Mouse (Mus musculus) testis, adult 2 months (tissue): ENCODE results near the gene Bcl2. TPM values are rescaled to one million over a fixed set of nuclear protein-coding genes. Genes with fewer than 3 reads are reported as not detected.

Experiments used
- H3K27ac ChIP-seq: fragments of 200-500 bp; 2 replicates; pipeline ENCODE4 v1.5.1; 2012; ENCODE audit warnings: low read depth, low read length; ENCODE audit not compliant: control insufficient read depth, insufficient read depth
- H3K27me3 ChIP-seq: fragments of 200-500 bp; 2 replicates; pipeline ENCODE4 v1.6.1; 2012; ENCODE audit warnings: mild to moderate bottlenecking, low read length, moderate library complexity; ENCODE audit not compliant: control insufficient read depth, insufficient read depth
- H3K36me3 ChIP-seq: fragments of 200-500 bp; 2 replicates; pipeline ENCODE4 v1.6.1; 2012; ENCODE audit warnings: mild to moderate bottlenecking, low read length; ENCODE audit not compliant: control insufficient read depth, insufficient read depth
- H3K4me1 ChIP-seq: fragments of 200-500 bp; 2 replicates; pipeline ENCODE4 v1.6.1; 2012; ENCODE audit warnings: low read length; ENCODE audit not compliant: control insufficient read depth, insufficient read depth
- H3K4me3 ChIP-seq: fragments of 200-500 bp; 2 replicates; pipeline ENCODE4 v1.5.1; 2012; ENCODE audit warnings: low read depth, mild to moderate bottlenecking, low read length, moderate library complexity, mixed read lengths; ENCODE audit not compliant: control insufficient read depth
- CTCF ChIP-seq: fragments of 200-500 bp; IDR thresholded peaks from 2 replicates; pipeline ENCODE4 v1.5.1; 2012; ENCODE audit warnings: low read depth, mild to moderate bottlenecking, inconsistent platforms, low read length, moderate library complexity; ENCODE audit not compliant: control insufficient read depth, insufficient read depth, insufficient replicate concordance
- POLR2A ChIP-seq: fragments of 200-500 bp; IDR thresholded peaks from 2 replicates; pipeline ENCODE4 v1.6.1; 2012; ENCODE audit warnings: low read depth, mild to moderate bottlenecking, inconsistent platforms, low read length, moderate library complexity; ENCODE audit not compliant: control insufficient read depth
- polyA plus RNA-seq: library from polyadenylated mRNA; depleted of rRNA; stranded (reverse); fragments of >200 nt; gene quantifications from 2 replicates; pipeline ENCODE4 v1.2.3, GENCODE M21; 2012; rRNA removed

Gene Bcl2
- polyA plus RNA-seq = 0.11 and 0.12 TPM in 2 replicates

DNA sequence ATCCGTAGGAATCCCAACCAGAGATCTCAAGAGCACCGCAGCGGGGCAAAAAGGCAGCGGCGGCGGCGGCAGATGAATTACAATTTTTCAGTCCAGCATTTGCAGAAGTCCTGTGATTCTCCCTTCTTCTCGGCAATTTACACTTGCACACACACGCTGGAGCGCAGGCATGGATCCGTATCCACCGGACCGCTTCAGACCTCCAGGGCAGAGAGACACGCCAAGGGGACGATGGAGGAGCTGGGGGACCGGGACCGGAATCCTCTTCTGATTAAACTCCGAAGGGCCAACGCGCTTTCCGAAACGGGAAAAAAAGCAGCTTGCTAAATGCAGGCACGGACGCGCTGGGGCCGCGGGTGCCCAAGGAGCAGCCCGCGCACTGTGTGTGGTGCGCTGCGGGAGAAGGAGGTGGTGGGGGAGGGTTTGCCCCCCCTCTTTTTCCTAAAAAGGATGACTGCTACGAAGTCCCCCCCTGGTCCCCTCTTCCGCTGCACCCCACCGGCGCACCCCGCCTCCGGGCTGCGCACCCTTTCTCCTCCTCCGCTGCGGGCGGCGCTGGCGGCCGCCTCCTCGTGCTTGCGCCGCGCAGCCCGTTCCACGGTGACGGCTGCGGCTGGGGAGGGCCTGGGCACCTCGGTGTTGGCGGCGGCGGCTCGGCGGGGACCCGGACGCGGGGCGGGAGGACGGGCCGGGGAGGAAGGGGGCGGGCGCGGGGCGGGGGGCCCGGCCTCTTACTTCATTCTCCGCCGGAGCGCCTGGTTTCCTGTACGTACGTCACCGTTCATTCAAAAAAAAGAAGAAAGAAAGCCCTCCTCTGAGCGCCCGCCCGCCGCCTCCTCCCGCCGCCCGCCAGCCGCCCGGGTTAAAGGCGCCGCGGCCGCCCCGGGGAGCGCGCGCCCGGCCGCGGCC is at the start of gene Bcl2:
TSS of gene Bcl2 (minus strand) at position 654 of the 909 bp plus-strand sequence.
- Histone ChIP-seq H3K4me3 (peak within 1 kb of the TSS; percentile 78), H3K4me1 (peaks cover 8% of the 10 kb centered on the region), H3K36me3 (no peaks in the 10 kb centered on the region), H3K27ac (peak within 1 kb of the TSS; percentile 65), H3K27me3 (no peaks in the 10 kb centered on the region; the same call in 1 of the 2 replicates)
- TF ChIP-seq CTCF = no peak
- no peak for TF ChIP-seq POLR2A

DNA sequence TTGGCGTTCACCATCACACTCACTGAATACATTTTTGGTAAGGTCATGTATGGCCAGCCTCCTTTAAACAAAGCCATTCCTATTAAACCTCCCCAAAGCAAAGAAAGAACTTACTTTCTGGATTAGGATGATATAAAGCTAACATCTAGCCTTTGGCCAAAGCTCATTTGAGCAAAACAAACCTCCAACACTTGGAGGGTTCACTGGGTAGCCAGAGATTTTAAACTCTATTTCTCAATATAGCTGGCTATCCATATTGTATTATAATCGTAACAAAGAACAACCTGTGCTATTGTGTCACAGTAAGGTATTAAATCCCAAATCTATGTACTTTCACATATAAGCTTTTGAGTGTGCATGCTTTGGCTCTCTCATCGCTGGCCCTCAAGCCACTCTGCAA is 46.7 kb upstream of the Bcl2 start:
- no peak for TF ChIP-seq POLR2A
- TF ChIP-seq CTCF = no peak
- no peaks in the 10 kb centered on the region for H3K27me3 ChIP-seq
- H3K4me3 ChIP-seq = no peak overlapping the region
- no peak overlapping the region for H3K27ac ChIP-seq
- no peaks in the 10 kb centered on the region for H3K36me3 ChIP-seq
- H3K4me1 ChIP-seq = peaks cover 7% of the 10 kb centered on the region

DNA sequence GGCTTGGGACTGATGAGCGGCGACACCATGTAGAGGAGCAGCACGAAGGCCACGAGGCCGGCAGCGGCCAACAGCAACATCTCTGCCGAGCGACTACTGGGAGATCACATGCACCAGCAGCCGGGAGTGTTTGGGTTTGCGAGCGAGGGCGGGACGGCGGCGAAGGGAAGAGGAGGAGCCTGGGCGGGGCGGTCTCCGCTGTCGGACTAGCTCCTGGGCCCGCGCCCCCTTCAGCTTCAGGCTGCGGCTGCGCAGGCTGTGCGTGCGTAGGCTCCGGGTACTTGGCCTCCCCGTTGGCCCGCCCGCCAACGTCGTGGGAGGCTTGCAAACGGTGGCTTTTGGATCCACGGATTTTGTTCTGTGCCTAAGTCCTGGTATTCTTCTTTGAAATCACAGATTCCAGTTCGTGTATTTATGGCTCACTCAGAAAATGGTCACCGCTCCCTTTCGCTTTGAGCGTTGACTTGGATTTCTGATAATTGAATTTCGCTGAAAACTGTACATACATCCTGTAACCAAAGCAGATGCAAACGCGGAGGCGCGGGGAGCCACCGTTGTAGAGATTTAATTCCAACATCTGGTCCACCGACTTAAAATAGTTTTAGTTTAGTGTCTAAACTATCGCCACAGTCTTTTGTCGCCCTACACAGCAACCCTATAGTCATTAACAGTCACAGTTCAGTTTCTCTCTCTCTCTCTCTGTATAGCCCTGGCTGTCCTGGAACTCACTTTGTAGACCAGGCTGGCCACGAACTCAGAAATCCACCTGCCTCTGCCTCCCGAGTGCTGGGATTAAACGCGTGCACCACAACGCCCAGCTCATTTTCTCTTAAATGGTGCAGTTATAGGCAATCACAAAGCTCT is 45.7 kb upstream of the Bcl2 start, which contains the start of gene Kdsr:
TSS of gene Kdsr (minus strand) at position 156 of the 864 bp plus-strand sequence.
- peak within 1 kb of the TSS; percentile 81 for H3K27ac ChIP-seq
- TF ChIP-seq CTCF = no peak
- TF ChIP-seq POLR2A = peak; percentile 73

GRCm38 (mm10) chr1:106758734-106759571 is 44.9 kb upstream of the Bcl2 start:
- Histone ChIP-seq H3K4me1 (peaks cover 7% of the 10 kb centered on the region), H3K27me3 (no peaks in the 10 kb centered on the region), H3K27ac (peak overlapping the region; percentile 68), H3K4me3 (peak overlapping the region; percentile 85), H3K36me3 (no peaks in the 10 kb centered on the region)
- TF ChIP-seq POLR2A = no peak
- TF ChIP-seq CTCF = no peak

More for the DNA sequence above, 45.7 kb upstream of the Bcl2 start, which contains the start of gene Kdsr:
- Histone ChIP-seq H3K4me3 (peak within 1 kb of the TSS; percentile 85), H3K4me1 (peaks cover 7% of the 10 kb centered on the region), H3K36me3 (no peaks in the 10 kb centered on the region), H3K27me3 (no peaks in the 10 kb centered on the region)

GRCm38 (mm10) chr1:106756633-106757032 is 42.6 kb upstream of the Bcl2 start:
- no peaks in the 10 kb centered on the region for H3K36me3 ChIP-seq
- no peaks in the 10 kb centered on the region for H3K27me3 ChIP-seq
- H3K4me3 ChIP-seq = no peak overlapping the region
- H3K27ac ChIP-seq = no peak overlapping the region
- TF ChIP-seq CTCF (no peak), POLR2A (no peak)
- H3K4me1 ChIP-seq = peaks cover 7% of the 10 kb centered on the region

DNA sequence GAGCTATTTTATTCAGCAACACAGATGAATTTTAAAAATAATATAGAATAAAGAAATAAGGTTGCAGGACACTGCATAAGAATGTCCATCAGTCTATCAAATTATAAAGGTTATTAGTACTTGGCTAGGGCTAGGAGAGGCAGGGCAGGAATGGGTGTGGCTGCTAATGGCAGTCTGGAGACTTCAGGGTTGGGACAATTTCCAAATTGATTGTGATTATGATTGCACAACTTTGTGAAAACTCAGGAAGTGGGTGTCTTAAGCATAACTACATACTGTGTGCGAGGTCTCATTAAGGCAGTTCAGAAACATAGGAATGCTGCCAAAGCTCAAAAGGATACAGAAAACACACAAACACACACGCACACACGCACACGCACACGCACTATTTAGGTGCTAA is 37.9 kb upstream of the Bcl2 start:
- Histone ChIP-seq H3K27me3 (no peaks in the 10 kb centered on the region), H3K4me3 (no peak overlapping the region), H3K27ac (no peak overlapping the region), H3K4me1 (no peaks in the 10 kb centered on the region), H3K36me3 (no peaks in the 10 kb centered on the region)
- TF ChIP-seq CTCF = no peak
- no peak for TF ChIP-seq POLR2A
